Mouse (Mus musculus) thymus, adult 2 months (tissue): Measurements from ENCODE around the gene Nabp1.

ENCODE experiments used
- CTCF ChIP-seq: fragments of 200-500 bp; IDR thresholded peaks from 2 replicates; pipeline ENCODE4 v1.5.1; 2012; ENCODE audit warnings: mild to moderate bottlenecking, control low read depth, low read length, moderate library complexity, borderline replicate concordance; ENCODE audit not compliant: control insufficient read depth, poor library complexity, insufficient read depth; ENCODE audit errors: extremely low read depth
- POLR2A ChIP-seq: fragments of 200-500 bp; IDR thresholded peaks from 2 replicates; pipeline ENCODE4 v1.6.1; 2012; ENCODE audit warnings: mild to moderate bottlenecking, low read length, control low read depth, moderate library complexity; ENCODE audit not compliant: control insufficient read depth, poor library complexity, insufficient read depth; ENCODE audit errors: extremely low read depth

- no peak for TF ChIP-seq CTCF
- TF ChIP-seq POLR2A, result no peak
Observed at GRCm38 (mm10) chr1:51506236-51506635, 28.0 kb upstream of the Nabp1 start.
